Mouse (Mus musculus): ENCODE measurements at regions not wholly inside any gene's neighbourhood (a gene's known extent, or its start where the extent isn't known, plus 50 kb on each side); places are given as distances from the start of the nearest gene placed in this dataset.

GRCm38 (mm10) chr11:56725141-56725540 is 286.0 kb upstream of the Gria1 start:
- TF ChIP-seq CTCF (IDR thresholded peaks at IDR 0.05; ENCODE audit: borderline replicate concordance, insufficient read depth, low read depth, low read length): no peak
- no peak for TF ChIP-seq POLR2A (IDR thresholded peaks at IDR 0.05; ENCODE audit: borderline replicate concordance, insufficient read depth, low read length)

All from cerebellum, adult 2 months (tissue).